Mouse (Mus musculus) liver, embryonic 15.5 days (tissue): ENCODE results near the gene Rtn4rl1. TPM values are rescaled to one million over a fixed set of nuclear protein-coding genes. Genes with fewer than 3 reads are reported as not detected.

Experiments used
- ATAC-seq: fragments of 200-750 bp; cut with Nextera tagmentation; 2 replicates; pipeline ENCODE4 v1.8.0; 2017; ENCODE audit warnings: moderate number of reproducible peaks, mild to moderate bottlenecking, moderate library complexity; ENCODE audit not compliant: insufficient read depth
- H3K27ac ChIP-seq: fragments of 300-500 bp; sonication (generic); replicated peaks from 2 replicates; pipeline ENCODE4 v1.5.1; 2015; ENCODE audit warnings: mild to moderate bottlenecking, inconsistent platforms
- H3K27me3 ChIP-seq: fragments of 300-500 bp; sonication (generic); 2 replicates; pipeline ENCODE4 v1.6.1; 2015; ENCODE audit warnings: mild to moderate bottlenecking, inconsistent platforms
- H3K36me3 ChIP-seq: fragments of 300-500 bp; sonication (generic); replicated peaks from 2 replicates; pipeline ENCODE4 v1.6.1; 2015; ENCODE audit warnings: moderate library complexity, mild to moderate bottlenecking, inconsistent platforms
- H3K4me1 ChIP-seq: fragments of 300-500 bp; sonication (generic); replicated peaks from 2 replicates; pipeline ENCODE4 v1.6.1; 2015; ENCODE audit warnings: inconsistent platforms
- H3K4me2 ChIP-seq: fragments of 300-500 bp; sonication (generic); 2 replicates; pipeline ENCODE4 v1.6.1; 2015; ENCODE audit warnings: moderate library complexity, mild to moderate bottlenecking, inconsistent platforms
- H3K4me3 ChIP-seq: fragments of 300-500 bp; sonication (generic); replicated peaks from 2 replicates; pipeline ENCODE4 v1.5.1; 2015; ENCODE audit warnings: mild to moderate bottlenecking, inconsistent platforms
- H3K9ac ChIP-seq: fragments of 300-500 bp; sonication (generic); 2 replicates; pipeline ENCODE4 v1.6.1; 2015; ENCODE audit warnings: moderate library complexity, mild to moderate bottlenecking, inconsistent platforms
- H3K9me3 ChIP-seq: fragments of 300-500 bp; sonication (generic); replicated peaks from 2 replicates; pipeline ENCODE4 v1.6.1; 2016; ENCODE audit warnings: inconsistent platforms
- WGBS: fragments of 180-500 bp; shearing (Covaris S2); methylation state at CpG from one replicate; pipeline ENCODE4 v1.1.7; 2015; ENCODE audit warnings: mixed read lengths; ENCODE audit not compliant: insufficient replicate concordance; 5-methylcytosine and 5-hydroxymethylcytosine counted together
- polyA plus RNA-seq: library from polyadenylated mRNA; unstranded; fragments of >200 nt; fragmentation: Nextera tagmentation; extraction: Ambion mirVana; gene quantifications from 2 replicates; pipeline ENCODE4 v1.2.1, GENCODE M21; 2015

Gene Rtn4rl1
- polyA plus RNA-seq, 1 experiment from 2014 or later: 0.88 TPM

DNA sequence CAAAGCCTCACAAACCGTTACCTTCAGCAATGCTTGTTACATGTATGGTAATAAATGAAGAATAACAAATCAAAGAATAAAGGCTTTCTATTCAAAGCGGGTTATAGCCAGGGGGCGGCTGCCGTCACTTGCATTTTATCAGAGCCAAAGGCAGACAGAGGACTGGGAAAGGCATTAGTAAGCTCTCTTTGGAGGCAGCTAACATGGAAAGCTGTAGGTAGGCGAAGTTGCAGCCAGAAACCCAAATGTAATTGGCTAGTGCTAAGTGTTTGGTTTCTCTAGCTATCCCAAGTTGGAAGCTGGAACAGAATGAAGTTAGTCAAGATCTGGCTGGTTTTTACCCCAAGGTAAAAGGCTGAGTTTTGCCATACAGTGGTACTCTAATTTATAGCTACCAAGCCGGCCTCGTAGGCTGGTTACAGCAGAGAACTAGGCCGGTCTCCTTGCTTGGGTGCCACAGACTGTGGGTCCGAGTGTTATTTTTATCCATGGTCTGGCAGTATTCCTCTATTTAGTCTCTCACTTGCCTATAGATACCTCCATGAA lies 49.2 kb downstream of the Rtn4rl1 start:
- 73% methylated on average over 9 of the region's 9 CpGs for WGBS

DNA sequence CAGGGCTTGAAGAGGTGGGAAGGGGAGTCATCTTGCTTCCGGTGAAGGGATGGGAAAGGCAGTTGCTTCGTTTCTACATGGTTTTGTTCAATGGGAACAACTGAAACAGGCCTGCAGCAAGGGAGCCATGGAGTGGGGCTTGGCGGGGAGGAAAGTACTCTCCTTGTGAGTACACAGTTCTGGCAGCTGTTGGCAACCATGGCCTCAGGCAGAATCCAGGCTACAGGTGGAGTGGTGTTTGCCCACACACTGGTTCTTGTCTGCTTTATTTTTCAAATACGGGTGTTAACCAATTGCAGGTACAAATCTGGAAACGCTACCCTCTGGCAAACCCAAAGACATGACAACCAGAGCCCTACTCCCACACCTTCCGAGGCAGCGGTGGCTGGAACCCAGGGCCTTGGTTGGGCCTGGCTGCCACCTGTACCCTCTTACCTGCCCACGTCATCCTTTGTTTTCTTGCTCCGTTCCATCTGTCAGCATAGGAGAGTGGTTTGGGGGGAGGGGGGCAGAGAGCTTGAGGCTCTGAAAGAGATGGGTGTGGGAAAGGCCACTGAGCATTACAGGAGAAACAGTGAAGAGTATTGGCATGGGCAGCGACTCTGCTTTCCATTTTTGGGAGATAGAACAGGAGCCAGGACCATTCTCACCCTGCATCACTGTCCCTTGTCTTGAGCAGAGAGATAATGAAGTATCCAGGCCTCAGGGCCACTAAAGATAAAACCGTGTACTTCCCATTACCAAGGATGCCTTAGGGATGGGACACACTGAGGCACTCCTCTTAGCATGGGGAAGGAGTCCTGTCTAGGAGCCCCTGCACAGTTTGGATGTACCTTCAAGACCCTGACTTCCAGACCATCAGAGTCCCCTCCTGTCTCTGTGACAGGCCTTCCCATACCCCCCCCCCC lies 51.0 kb downstream of the Rtn4rl1 start:
- no peaks in the 10 kb centered on the region for H3K9me3 ChIP-seq
- H3K4me2 ChIP-seq: no peak overlapping the region
- no peaks in the 10 kb centered on the region; the same call in 1 of the 2 replicates for H3K27me3 ChIP-seq
- H3K4me1 ChIP-seq: peaks cover 60% of the 10 kb centered on the region
- 70% methylated on average over 11 of the region's 11 CpGs for WGBS
- no peak for ATAC-seq
- H3K4me3 ChIP-seq: no peak overlapping the region
- no peak overlapping the region for H3K27ac ChIP-seq
- no peak overlapping the region for H3K9ac ChIP-seq
- no peaks in the 10 kb centered on the region for H3K36me3 ChIP-seq

More for the DNA sequence above, 49.2 kb downstream of the Rtn4rl1 start:
- no peak overlapping the region for H3K4me3 ChIP-seq
- H3K9me3 ChIP-seq: no peaks in the 10 kb centered on the region
- no peak overlapping the region for H3K9ac ChIP-seq
- H3K4me1 ChIP-seq: peaks cover 55% of the 10 kb centered on the region
- no peak for ATAC-seq
- H3K27me3 ChIP-seq: no peaks in the 10 kb centered on the region; the same call in 1 of the 2 replicates
- H3K36me3 ChIP-seq: no peaks in the 10 kb centered on the region
- no peak overlapping the region for H3K4me2 ChIP-seq
- no peak overlapping the region for H3K27ac ChIP-seq

- H3K4me1 ChIP-seq: peaks cover 57% of the 10 kb centered on the region
- 60% methylated on average over 16 of the region's 16 CpGs for WGBS
- no peak overlapping the region for H3K9ac ChIP-seq
- no peak overlapping the region for H3K27ac ChIP-seq
- H3K27me3 ChIP-seq: peaks cover 2% of the 10 kb centered on the region
- H3K4me3 ChIP-seq: no peak overlapping the region
- H3K36me3 ChIP-seq: no peaks in the 10 kb centered on the region
- ATAC-seq: no peak
- H3K9me3 ChIP-seq: no peaks in the 10 kb centered on the region
- no peak overlapping the region; the same call in 1 of the 2 replicates for H3K4me2 ChIP-seq
These were observed 52.1 kb downstream of the Rtn4rl1 start for GRCm38 (mm10) chr11:75245372-75246330.

- Histone ChIP-seq H3K4me3 (no peak overlapping the region), H3K27ac (no peak overlapping the region), H3K4me2 (no peak overlapping the region), H3K4me1 (peaks cover 50% of the 10 kb centered on the region), H3K36me3 (no peaks in the 10 kb centered on the region), H3K9ac (no peak overlapping the region), H3K27me3 (peaks cover 3% of the 10 kb centered on the region), H3K9me3 (no peaks in the 10 kb centered on the region)
- ATAC-seq: no peak
- WGBS: 77% methylated on average over 8 of the region's 8 CpGs
These were observed 53.0 kb downstream of the Rtn4rl1 start for GRCm38 (mm10) chr11:75246589-75246988.

- no peak overlapping the region for H3K27ac ChIP-seq
- H3K4me3 ChIP-seq: no peak overlapping the region
- H3K9me3 ChIP-seq: no peaks in the 10 kb centered on the region
- peaks cover 3% of the 10 kb centered on the region for H3K27me3 ChIP-seq
- H3K4me2 ChIP-seq: no peak overlapping the region
- no peak overlapping the region for H3K9ac ChIP-seq
- no peaks in the 10 kb centered on the region for H3K36me3 ChIP-seq
- no peak for ATAC-seq
- 81% methylated on average over 10 of the region's 10 CpGs for WGBS
- H3K4me1 ChIP-seq: peaks cover 50% of the 10 kb centered on the region
These were observed 53.7 kb downstream of the Rtn4rl1 start for GRCm38 (mm10) chr11:75247137-75247730.

DNA sequence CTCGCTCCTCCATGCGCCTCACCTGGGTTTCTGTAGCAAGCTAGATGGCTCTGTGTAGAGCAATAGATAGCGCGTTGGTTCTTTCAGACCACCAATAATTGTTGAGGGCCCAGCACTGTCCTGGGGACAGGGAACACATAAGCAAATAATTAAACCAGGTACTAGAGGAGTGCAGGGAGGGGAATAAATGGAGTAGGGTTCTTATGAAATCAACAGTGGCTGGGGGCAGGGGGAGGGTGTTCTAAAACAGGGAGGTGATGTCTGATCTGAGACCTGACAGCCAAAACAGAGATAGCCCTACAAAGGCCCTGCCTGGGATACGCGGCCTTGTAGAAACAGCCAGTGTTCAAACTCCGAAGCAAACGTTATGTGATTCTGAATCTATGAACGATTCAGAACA lies 56.0 kb downstream of the Rtn4rl1 start:
- H3K4me2 ChIP-seq: peak overlapping the region; percentile 17; the same call in 1 of the 2 replicates
- H3K36me3 ChIP-seq: no peaks in the 10 kb centered on the region
- peaks cover 43% of the 10 kb centered on the region for H3K4me1 ChIP-seq
- H3K9ac ChIP-seq: no peak overlapping the region
- ATAC-seq: no peak
- 70% methylated on average over 9 of the region's 9 CpGs for WGBS
- no peak overlapping the region for H3K4me3 ChIP-seq
- no peaks in the 10 kb centered on the region for H3K9me3 ChIP-seq
- peaks cover 3% of the 10 kb centered on the region; the same call in 1 of the 2 replicates for H3K27me3 ChIP-seq
- H3K27ac ChIP-seq: no peak overlapping the region

GRCm38 (mm10) chr11:75251006-75251512 lies 57.5 kb downstream of the Rtn4rl1 start:
- Histone ChIP-seq H3K4me1 (peaks cover 37% of the 10 kb centered on the region), H3K27me3 (peaks cover 3% of the 10 kb centered on the region; the same call in 1 of the 2 replicates), H3K36me3 (no peaks in the 10 kb centered on the region), H3K4me3 (no peak overlapping the region), H3K27ac (no peak overlapping the region), H3K9me3 (no peaks in the 10 kb centered on the region), H3K4me2 (no peak overlapping the region), H3K9ac (no peak overlapping the region)
- ATAC-seq: no peak
- 68% methylated on average over 4 of the region's 4 CpGs for WGBS

DNA sequence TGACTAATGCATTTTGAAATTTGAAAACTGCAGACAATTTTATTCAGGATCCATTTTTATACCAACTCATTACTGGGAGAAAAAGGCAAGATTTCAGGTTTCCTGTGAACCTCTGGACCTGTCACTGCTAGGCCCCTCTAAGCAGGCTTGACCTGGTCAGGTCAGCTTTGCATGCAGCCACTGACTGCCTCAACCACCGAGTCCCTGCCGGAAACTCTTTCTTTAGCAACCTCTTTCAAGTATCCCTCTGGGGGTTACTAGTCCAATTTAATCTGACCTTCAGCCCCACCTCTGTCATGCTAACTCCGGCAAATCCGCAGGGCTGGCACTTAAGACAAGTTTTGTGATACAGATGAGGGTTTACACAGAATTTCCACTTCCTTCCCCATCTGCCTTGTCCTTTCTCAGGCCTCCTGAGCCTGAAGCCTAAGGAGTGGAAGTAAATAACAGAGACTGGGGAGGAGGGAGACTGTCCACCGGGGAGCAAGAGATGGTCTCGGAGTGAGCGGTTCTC lies 58.0 kb downstream of the Rtn4rl1 start:
- 62% methylated on average over 7 of the region's 7 CpGs for WGBS
- ATAC-seq: no peak

DNA sequence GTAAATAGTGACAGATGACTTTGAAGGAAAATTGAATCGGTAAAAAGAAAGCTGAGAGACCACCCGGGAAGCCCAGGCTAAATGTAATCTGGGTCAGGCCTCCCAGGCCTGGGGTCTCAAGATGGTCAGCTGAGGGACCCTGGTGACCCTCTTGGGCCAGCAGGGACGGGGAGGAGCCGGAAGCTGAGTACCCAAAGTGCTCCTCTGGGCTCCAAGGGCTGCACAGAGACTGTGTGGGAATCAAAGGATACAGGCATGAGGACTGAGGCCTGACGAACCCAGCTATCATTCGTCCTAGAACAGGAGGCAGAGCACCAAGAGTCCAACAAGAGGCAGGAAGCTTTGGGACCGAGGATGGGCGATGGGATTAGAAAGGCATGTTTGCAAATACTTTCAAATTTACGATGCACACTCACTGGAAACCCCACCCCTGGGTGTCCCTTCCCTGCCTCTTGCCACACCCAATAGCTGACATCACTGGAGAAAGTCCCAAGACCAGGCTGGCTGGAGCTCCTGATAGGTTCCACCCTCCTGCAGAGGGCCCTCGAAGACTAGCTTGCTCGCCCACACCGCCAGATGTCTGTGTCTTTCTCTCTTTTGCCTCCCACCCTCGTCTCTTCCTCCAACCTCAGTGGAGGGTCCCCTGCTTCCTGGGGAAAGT lies 60.8 kb downstream of the Rtn4rl1 start:
- no peaks in the 10 kb centered on the region for H3K36me3 ChIP-seq
- WGBS: 40% methylated on average over 13 of the region's 13 CpGs
- H3K9me3 ChIP-seq: no peaks in the 10 kb centered on the region
- H3K27ac ChIP-seq: peak overlapping the region; percentile 45
- H3K4me3 ChIP-seq: peak overlapping the region; percentile 15
- ATAC-seq: peak; percentile 87
- H3K4me2 ChIP-seq: peak overlapping the region; percentile 50
- H3K27me3 ChIP-seq: peaks cover 3% of the 10 kb centered on the region; the same call in 1 of the 2 replicates
- no peak overlapping the region; the same call in 1 of the 2 replicates for H3K9ac ChIP-seq
- peaks cover 17% of the 10 kb centered on the region for H3K4me1 ChIP-seq

More for the DNA sequence above, 58.0 kb downstream of the Rtn4rl1 start:
- H3K9ac ChIP-seq: no peak overlapping the region
- H3K27me3 ChIP-seq: peaks cover 3% of the 10 kb centered on the region; the same call in 1 of the 2 replicates
- no peak overlapping the region for H3K4me3 ChIP-seq
- H3K9me3 ChIP-seq: no peaks in the 10 kb centered on the region
- no peak overlapping the region for H3K4me2 ChIP-seq
- peaks cover 32% of the 10 kb centered on the region for H3K4me1 ChIP-seq
- no peak overlapping the region for H3K27ac ChIP-seq
- no peaks in the 10 kb centered on the region for H3K36me3 ChIP-seq

GRCm38 (mm10) chr11:75255330-75255729 lies 61.7 kb downstream of the Rtn4rl1 start:
- Histone ChIP-seq H3K36me3 (no peaks in the 10 kb centered on the region), H3K4me3 (no peak overlapping the region), H3K4me2 (no peak overlapping the region), H3K4me1 (peaks cover 15% of the 10 kb centered on the region), H3K9me3 (no peaks in the 10 kb centered on the region), H3K27me3 (peaks cover 3% of the 10 kb centered on the region; the same call in 1 of the 2 replicates), H3K27ac (no peak overlapping the region), H3K9ac (no peak overlapping the region)
- ATAC-seq: no peak
- 42% methylated on average over 5 of the region's 5 CpGs for WGBS
